Mouse (Mus musculus): ENCODE measurements at regions not wholly inside any gene's neighbourhood (a gene's known extent, or its start where the extent isn't known, plus 50 kb on each side); places are given as distances from the start of the nearest gene placed in this dataset.

DNA sequence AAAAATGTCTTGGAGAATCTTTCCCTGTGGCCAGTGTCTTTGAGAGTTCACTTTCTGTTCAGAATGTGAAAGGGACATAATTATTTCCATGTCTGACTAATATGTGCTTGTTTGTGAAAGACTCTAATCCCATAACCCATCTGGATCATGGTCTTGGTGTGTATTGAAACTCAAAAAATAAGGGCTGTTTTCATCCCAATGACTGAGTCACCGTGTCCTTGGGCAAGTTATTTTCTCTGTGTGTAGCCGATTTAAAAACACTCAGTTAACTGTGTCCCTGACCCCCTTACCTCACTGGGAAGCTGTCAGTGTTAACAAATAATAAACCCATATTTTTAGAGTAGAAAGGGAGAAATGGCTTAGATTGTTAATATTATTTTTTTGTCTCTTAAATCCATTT lies 202.9 kb downstream of the Ibtk start:
- no peaks in the 10 kb centered on the region for H3K27me3 ChIP-seq (replicated peaks; ENCODE audit: control insufficient read depth, insufficient read depth, low read length)
- no peak overlapping the region for H3K9ac ChIP-seq (replicated peaks; ENCODE audit: low read depth, low read length)
- 74% methylated on average over 2 of the region's 2 CpGs for WGBS
- H3K4me3 ChIP-seq (replicated peaks; ENCODE audit: low read length) = no peak overlapping the region
- H3K4me1 ChIP-seq (replicated peaks; ENCODE audit: control insufficient read depth, insufficient read depth, low read length) = no peaks in the 10 kb centered on the region
- no peaks in the 10 kb centered on the region for H3K36me3 ChIP-seq (ENCODE audit: control insufficient read depth, insufficient read depth)
- no peak overlapping the region for H3K27ac ChIP-seq (ENCODE audit: low read length)
- H3K4me2 ChIP-seq (ENCODE audit: low read length) = no peak overlapping the region
- ATAC-seq = no peak
- H3K9me3 ChIP-seq (ENCODE audit: control insufficient read depth, low read length) = no peaks in the 10 kb centered on the region

DNA sequence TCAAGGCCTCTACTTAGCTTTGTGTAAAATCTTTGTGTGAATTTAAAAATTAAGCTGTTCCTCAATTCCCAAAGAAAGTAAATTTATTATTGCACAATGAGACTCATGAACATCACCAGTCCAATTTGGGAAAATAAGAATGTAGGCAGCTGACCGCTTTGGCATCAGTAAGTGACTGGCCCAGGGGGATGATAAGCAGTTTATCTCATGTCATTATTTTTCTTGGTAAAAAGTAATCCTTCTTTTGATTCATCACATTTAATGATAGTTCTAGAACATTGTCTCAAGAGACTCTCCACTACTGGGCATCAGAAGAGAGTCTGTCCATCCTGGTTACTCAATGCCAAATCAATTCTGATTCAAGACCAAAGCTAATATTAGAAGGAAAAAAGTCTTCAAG lies 203.6 kb downstream of the Ibtk start:
- no peaks in the 10 kb centered on the region for H3K9me3 ChIP-seq (ENCODE audit: control insufficient read depth, low read length)
- no peaks in the 10 kb centered on the region for H3K36me3 ChIP-seq (ENCODE audit: control insufficient read depth, insufficient read depth)
- no peaks in the 10 kb centered on the region for H3K27me3 ChIP-seq (replicated peaks; ENCODE audit: control insufficient read depth, insufficient read depth, low read length)
- no peak overlapping the region for H3K4me2 ChIP-seq (ENCODE audit: low read length)
- 97% methylated on average over 1 of the region's 1 CpGs for WGBS
- H3K4me3 ChIP-seq (replicated peaks; ENCODE audit: low read length) = no peak overlapping the region
- ATAC-seq = no peak
- H3K4me1 ChIP-seq (replicated peaks; ENCODE audit: control insufficient read depth, insufficient read depth, low read length) = no peaks in the 10 kb centered on the region
- H3K9ac ChIP-seq (replicated peaks; ENCODE audit: low read depth, low read length) = no peak overlapping the region
- no peak overlapping the region for H3K27ac ChIP-seq (ENCODE audit: low read length)

DNA sequence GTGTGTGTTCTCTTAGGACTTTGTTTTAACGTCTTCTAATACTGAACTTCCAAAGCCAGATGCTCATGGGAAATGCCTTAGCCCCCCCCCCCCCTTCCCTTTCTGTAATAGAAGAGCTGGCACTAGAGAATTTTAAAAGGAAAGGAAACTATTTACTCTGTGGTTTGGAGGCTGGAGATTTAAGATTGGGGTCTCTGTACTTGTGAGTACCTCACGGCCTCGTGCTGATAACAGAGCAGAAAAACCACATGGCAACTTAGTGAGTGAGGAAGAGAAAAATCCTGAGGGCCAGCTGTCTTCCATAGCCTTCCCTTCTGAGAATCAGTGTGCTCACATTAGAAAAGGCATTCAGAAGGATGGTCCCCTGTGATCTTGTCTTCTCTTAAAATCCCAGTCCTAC lies 210.6 kb downstream of the Ibtk start:
- no peaks in the 10 kb centered on the region for H3K4me1 ChIP-seq (replicated peaks; ENCODE audit: control insufficient read depth, insufficient read depth, low read length)
- no peak overlapping the region for H3K27ac ChIP-seq (ENCODE audit: low read length)
- H3K4me2 ChIP-seq (ENCODE audit: low read length) = no peak overlapping the region
- no peak overlapping the region for H3K4me3 ChIP-seq (replicated peaks; ENCODE audit: low read length)
- H3K27me3 ChIP-seq (replicated peaks; ENCODE audit: control insufficient read depth, insufficient read depth, low read length) = no peaks in the 10 kb centered on the region
- whole genome bisulfite sequencing = 86% methylated on average over 3 of the region's 3 CpGs
- no peak for ATAC-seq
- H3K9ac ChIP-seq (replicated peaks; ENCODE audit: low read depth, low read length) = no peak overlapping the region
- no peaks in the 10 kb centered on the region for H3K36me3 ChIP-seq (ENCODE audit: control insufficient read depth, insufficient read depth)
- H3K9me3 ChIP-seq (ENCODE audit: control insufficient read depth, low read length) = no peaks in the 10 kb centered on the region

DNA sequence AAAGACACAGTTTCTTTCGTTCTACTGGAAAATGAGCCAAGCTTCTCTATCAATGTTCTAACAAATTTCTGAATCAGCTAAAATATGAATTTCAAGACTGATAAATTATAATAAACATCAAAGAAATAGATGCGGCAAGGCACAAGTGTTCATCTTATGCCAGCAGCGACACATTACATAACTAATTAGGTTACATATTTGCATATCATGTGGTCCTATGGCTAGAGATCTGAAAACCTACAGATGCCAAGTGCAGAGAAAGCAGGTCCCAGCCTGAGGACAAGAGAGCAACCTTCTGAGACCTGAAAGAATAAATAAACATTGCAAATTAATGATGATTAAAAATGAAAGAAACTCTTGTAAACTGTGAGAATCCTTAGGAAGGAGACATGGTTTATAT lies 201.3 kb upstream of the Tent5a start:
- Histone ChIP-seq H3K36me3 (ENCODE audit: control insufficient read depth, insufficient read depth) (no peaks in the 10 kb centered on the region), H3K27ac (ENCODE audit: low read length) (no peak overlapping the region), H3K4me1 (replicated peaks; ENCODE audit: control insufficient read depth, insufficient read depth, low read length) (no peaks in the 10 kb centered on the region), H3K9ac (replicated peaks; ENCODE audit: low read depth, low read length) (no peak overlapping the region), H3K4me3 (replicated peaks; ENCODE audit: low read length) (no peak overlapping the region), H3K4me2 (ENCODE audit: low read length) (no peak overlapping the region), H3K27me3 (replicated peaks; ENCODE audit: control insufficient read depth, insufficient read depth, low read length) (no peaks in the 10 kb centered on the region), H3K9me3 (ENCODE audit: control insufficient read depth, low read length) (no peaks in the 10 kb centered on the region)
- 75% methylated on average over 3 of the region's 3 CpGs for WGBS
- ATAC-seq = no peak

DNA sequence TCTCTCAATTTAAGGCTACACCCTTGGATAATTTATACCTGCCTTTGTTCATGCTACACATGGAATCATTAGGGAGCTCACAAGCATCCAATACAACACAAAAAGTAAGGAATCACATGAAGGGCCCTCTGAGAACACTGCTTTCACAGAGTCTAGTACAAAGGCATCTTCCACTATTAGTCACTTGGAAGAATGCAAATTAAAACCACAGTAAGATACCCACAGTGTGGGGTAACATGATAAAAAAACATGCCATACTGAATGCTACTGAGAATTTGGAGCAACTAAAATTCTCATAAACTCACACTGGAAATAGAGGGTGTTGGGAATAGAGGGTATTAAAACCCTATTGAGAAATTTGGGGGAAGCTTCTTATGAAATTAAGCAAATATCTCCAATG lies 197.6 kb upstream of the Tent5a start:
- no peaks in the 10 kb centered on the region for H3K36me3 ChIP-seq (ENCODE audit: control insufficient read depth, insufficient read depth)
- H3K4me3 ChIP-seq (replicated peaks; ENCODE audit: low read length) = no peak overlapping the region
- no peaks in the 10 kb centered on the region for H3K27me3 ChIP-seq (replicated peaks; ENCODE audit: control insufficient read depth, insufficient read depth, low read length)
- no peak overlapping the region for H3K9ac ChIP-seq (replicated peaks; ENCODE audit: low read depth, low read length)
- no peaks in the 10 kb centered on the region for H3K4me1 ChIP-seq (replicated peaks; ENCODE audit: control insufficient read depth, insufficient read depth, low read length)
- no peak overlapping the region for H3K4me2 ChIP-seq (ENCODE audit: low read length)
- ATAC-seq = no peak
- no peak overlapping the region for H3K27ac ChIP-seq (ENCODE audit: low read length)
- no peaks in the 10 kb centered on the region for H3K9me3 ChIP-seq (ENCODE audit: control insufficient read depth, low read length)

DNA sequence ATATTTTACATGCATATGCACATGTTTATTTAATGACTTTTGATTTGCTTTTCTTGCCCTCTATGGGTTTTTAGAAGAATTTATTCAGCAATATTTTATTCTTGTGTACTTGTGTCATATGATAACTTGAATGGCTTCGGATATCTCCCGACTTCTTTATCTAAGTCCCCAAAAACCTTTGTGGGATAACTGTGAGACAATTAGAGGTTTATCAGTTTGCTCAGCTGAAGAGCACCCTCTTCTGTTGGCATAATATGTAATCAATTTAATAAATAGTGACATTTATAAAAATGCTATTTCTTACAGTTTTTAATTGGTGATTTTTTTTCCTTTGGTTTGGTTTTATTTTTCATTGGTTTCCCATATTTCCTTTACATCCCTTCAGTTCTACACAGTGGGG lies 194.2 kb upstream of the Tent5a start:
- no peak for ATAC-seq
- no peaks in the 10 kb centered on the region for H3K27me3 ChIP-seq (replicated peaks; ENCODE audit: control insufficient read depth, insufficient read depth, low read length)
- H3K4me2 ChIP-seq (ENCODE audit: low read length) = no peak overlapping the region
- WGBS = 91% methylated on average over 2 of the region's 2 CpGs
- H3K4me3 ChIP-seq (replicated peaks; ENCODE audit: low read length) = no peak overlapping the region
- H3K9me3 ChIP-seq (ENCODE audit: control insufficient read depth, low read length) = no peaks in the 10 kb centered on the region
- no peak overlapping the region for H3K27ac ChIP-seq (ENCODE audit: low read length)
- H3K4me1 ChIP-seq (replicated peaks; ENCODE audit: control insufficient read depth, insufficient read depth, low read length) = no peaks in the 10 kb centered on the region
- no peak overlapping the region for H3K9ac ChIP-seq (replicated peaks; ENCODE audit: low read depth, low read length)
- no peaks in the 10 kb centered on the region for H3K36me3 ChIP-seq (ENCODE audit: control insufficient read depth, insufficient read depth)

DNA sequence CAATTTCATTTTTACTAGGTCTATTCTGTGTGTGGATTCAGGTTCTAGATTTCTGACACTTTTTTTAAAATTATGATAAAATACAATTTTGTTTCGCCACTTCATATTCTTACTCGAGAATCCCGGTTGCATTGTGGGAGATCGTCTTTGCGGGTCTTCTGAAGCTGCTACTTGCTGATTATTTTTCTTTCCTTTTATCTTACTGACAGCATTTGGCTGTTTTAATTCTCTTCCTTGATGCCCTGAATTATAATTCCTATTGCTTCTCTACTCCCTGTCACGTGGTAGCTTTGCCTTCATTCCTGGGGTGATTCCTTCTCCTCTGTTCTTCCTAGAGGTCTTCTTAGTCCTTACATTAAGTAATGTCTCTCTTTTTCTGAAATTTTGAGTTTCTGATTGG lies 193.8 kb upstream of the Tent5a start:
- Histone ChIP-seq H3K36me3 (ENCODE audit: control insufficient read depth, insufficient read depth) (no peaks in the 10 kb centered on the region), H3K27me3 (replicated peaks; ENCODE audit: control insufficient read depth, insufficient read depth, low read length) (no peaks in the 10 kb centered on the region), H3K27ac (ENCODE audit: low read length) (no peak overlapping the region), H3K4me1 (replicated peaks; ENCODE audit: control insufficient read depth, insufficient read depth, low read length) (no peaks in the 10 kb centered on the region), H3K4me2 (ENCODE audit: low read length) (no peak overlapping the region), H3K4me3 (replicated peaks; ENCODE audit: low read length) (no peak overlapping the region), H3K9ac (replicated peaks; ENCODE audit: low read depth, low read length) (no peak overlapping the region), H3K9me3 (ENCODE audit: control insufficient read depth, low read length) (no peaks in the 10 kb centered on the region)
- 86% methylated on average over 6 of the region's 6 CpGs for WGBS
- ATAC-seq = no peak

DNA sequence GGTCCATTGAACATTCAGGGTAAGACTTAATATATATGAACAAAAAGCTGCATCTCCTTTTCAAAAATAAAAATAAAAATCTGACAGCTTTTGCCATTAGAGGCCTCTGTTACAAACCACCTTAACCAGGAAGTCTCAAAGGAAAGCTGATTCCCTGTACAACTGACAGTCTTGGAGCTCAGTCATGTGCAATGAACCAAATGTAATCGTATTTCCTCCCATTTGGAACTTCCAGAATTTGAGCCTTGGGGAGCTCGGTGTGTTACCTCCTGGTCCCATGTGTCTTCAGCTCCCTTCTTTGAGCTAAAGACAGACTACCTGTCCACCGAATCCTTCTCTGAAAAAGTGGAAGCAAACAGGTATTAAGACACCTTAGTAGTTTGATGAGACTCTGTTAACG lies 171.9 kb upstream of the Tent5a start:
- no peaks in the 10 kb centered on the region for H3K27me3 ChIP-seq (replicated peaks; ENCODE audit: control insufficient read depth, insufficient read depth, low read length)
- 68% methylated on average over 4 of the region's 4 CpGs for WGBS
- no peak overlapping the region for H3K4me3 ChIP-seq (replicated peaks; ENCODE audit: low read length)
- H3K36me3 ChIP-seq (ENCODE audit: control insufficient read depth, insufficient read depth) = no peaks in the 10 kb centered on the region
- H3K4me1 ChIP-seq (replicated peaks; ENCODE audit: control insufficient read depth, insufficient read depth, low read length) = peaks cover 5% of the 10 kb centered on the region
- no peak overlapping the region for H3K9ac ChIP-seq (replicated peaks; ENCODE audit: low read depth, low read length)
- no peaks in the 10 kb centered on the region for H3K9me3 ChIP-seq (ENCODE audit: control insufficient read depth, low read length)
- no peak overlapping the region for H3K4me2 ChIP-seq (ENCODE audit: low read length)
- no peak for ATAC-seq
- H3K27ac ChIP-seq (ENCODE audit: low read length) = no peak overlapping the region

DNA sequence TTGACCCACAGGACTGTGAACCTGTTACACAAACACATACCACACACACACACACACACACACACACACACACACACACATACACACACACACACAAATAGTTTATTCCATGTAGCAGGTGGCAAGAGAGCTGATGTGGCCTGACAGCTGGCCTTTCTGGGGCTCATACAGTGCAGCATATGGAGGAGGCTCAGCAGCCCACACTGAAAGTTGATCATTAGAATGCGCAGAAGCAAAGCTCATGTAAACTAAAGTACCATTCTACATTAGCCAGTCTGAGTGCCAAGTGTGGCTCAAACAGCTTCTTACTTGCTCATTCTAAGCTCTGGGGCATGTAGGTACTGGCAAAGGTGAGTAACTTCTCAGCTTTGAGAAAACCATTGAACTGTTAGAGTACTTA lies 170.2 kb upstream of the Tent5a start:
- WGBS = 40% methylated on average over 1 of the region's 1 CpGs
- no peak overlapping the region for H3K9ac ChIP-seq (replicated peaks; ENCODE audit: low read depth, low read length)
- no peak overlapping the region for H3K4me2 ChIP-seq (ENCODE audit: low read length)
- H3K27me3 ChIP-seq (replicated peaks; ENCODE audit: control insufficient read depth, insufficient read depth, low read length) = no peaks in the 10 kb centered on the region
- ATAC-seq = peak; percentile 85
- no peaks in the 10 kb centered on the region for H3K36me3 ChIP-seq (ENCODE audit: control insufficient read depth, insufficient read depth)
- H3K27ac ChIP-seq (ENCODE audit: low read length) = no peak overlapping the region
- no peak overlapping the region for H3K4me3 ChIP-seq (replicated peaks; ENCODE audit: low read length)
- peaks cover 5% of the 10 kb centered on the region for H3K4me1 ChIP-seq (replicated peaks; ENCODE audit: control insufficient read depth, insufficient read depth, low read length)
- H3K9me3 ChIP-seq (ENCODE audit: control insufficient read depth, low read length) = no peaks in the 10 kb centered on the region

DNA sequence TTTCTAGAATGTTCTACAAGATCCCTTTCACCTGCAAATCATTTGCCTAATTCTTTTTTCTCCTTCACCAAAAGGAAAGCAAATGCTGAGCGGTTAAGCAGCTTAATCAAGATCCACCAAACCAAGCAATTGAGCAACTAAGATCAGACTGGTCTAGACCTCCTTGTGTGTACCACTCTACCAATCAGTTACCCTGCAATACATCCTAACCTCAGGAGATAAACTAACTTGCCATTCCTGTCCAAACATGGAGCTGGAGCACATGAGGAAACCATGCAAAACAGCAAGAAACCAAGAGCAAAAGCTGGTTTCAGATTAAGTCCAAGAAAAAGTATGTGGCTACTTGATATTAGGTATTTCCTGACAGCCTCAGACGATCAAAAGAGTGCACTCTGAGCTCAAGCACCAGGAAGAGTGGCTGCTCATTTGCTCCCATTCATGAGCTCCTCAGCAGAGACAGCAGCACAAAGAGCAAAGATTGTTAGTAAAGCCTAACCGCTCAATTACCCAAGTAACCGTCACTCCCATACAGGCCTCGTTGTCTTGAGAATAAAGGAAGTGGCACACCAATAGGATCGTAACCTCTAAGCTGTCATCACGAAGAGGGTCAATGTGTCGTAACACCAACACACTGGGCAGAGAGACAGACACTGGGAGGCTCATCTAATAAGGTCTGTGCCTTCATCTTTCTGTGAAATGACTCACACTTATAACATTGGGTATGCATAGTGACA lies 169.5 kb upstream of the Tent5a start:
- no peaks in the 10 kb centered on the region for H3K36me3 ChIP-seq (ENCODE audit: control insufficient read depth, insufficient read depth)
- no peak overlapping the region for H3K4me3 ChIP-seq (replicated peaks; ENCODE audit: low read length)
- H3K27me3 ChIP-seq (replicated peaks; ENCODE audit: control insufficient read depth, insufficient read depth, low read length) = no peaks in the 10 kb centered on the region
- peak; percentile 91 for ATAC-seq
- peaks cover 5% of the 10 kb centered on the region for H3K4me1 ChIP-seq (replicated peaks; ENCODE audit: control insufficient read depth, insufficient read depth, low read length)
- H3K9me3 ChIP-seq (ENCODE audit: control insufficient read depth, low read length) = no peaks in the 10 kb centered on the region
- 7% methylated on average over 8 of the region's 8 CpGs for WGBS
- no peak overlapping the region for H3K9ac ChIP-seq (replicated peaks; ENCODE audit: low read depth, low read length)
- H3K27ac ChIP-seq (ENCODE audit: low read length) = no peak overlapping the region
- H3K4me2 ChIP-seq (ENCODE audit: low read length) = peak overlapping the region; percentile 9; the same call in 1 of the 2 replicates
